Mouse (Mus musculus): ENCODE measurements at regions not wholly inside any gene's neighbourhood (a gene's known extent, or its start where the extent isn't known, plus 50 kb on each side); places are given as distances from the start of the nearest gene placed in this dataset.

DNA sequence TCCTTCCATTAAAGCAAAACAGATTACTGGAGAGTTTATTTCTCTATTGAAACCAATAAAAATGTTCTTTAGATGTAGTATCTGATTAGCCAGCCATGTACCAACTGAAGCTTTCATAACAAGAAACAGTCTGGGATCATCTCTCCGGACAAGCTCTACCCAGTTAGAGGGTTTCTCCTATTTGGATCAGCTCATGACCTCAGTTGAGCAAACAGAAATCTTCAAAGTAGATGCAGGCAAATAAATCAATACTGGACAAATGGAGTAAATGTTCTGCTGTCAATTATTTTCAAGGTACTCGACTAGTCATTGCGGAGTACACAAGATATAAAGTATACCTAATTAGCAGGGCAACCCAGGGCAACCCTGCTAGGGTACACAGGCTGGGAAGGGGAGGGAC lies 67.4 kb downstream of the Avpr1a start:
- Histone ChIP-seq H3K27ac (no peak overlapping the region), H3K36me3 (replicated peaks) (no peaks in the 10 kb centered on the region), H3K9me3 (peaks cover 10% of the 10 kb centered on the region; the same call in 1 of the 2 replicates), H3K4me1 (peaks cover 9% of the 10 kb centered on the region), H3K4me3 (no peak overlapping the region), H3K27me3 (ENCODE audit: poor library complexity, severe bottlenecking) (no peaks in the 10 kb centered on the region)
- DNase-seq (ENCODE audit: extremely low spot score, low spot score) = no peak
- 95% methylated on average over 3 of the region's 3 CpGs for WGBS

DNA sequence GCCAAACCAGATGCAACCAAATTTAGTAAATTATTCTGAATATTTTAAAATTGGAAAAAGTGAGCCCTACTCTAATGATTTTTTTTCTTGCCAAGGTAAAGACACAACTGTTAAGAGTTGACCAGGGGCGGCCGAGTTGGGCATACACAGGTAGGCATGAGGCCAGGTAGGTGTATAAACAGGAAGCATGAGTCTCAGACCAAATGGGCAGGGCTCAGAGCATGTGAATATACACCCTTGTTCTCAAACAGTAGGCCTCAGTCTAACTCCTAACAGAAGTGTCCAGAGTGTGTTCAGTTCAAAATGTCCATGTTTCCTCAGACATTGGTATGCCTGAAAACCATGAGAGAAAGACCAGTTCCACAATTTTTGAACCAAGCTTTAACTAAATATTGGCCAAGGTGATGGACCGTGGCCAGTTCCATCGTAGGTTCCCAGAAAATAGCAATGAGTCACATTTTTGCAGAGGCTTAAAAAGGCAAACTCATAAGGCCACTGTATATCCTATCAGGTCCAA lies 71.0 kb downstream of the Avpr1a start:
- no peak overlapping the region for H3K27ac ChIP-seq
- no peaks in the 10 kb centered on the region for H3K36me3 ChIP-seq (replicated peaks)
- DNase-seq (ENCODE audit: extremely low spot score, low spot score) = no peak
- no peak overlapping the region for H3K4me3 ChIP-seq
- H3K4me1 ChIP-seq = peaks cover 9% of the 10 kb centered on the region
- WGBS = 95% methylated on average over 4 of the region's 4 CpGs
- H3K27me3 ChIP-seq (ENCODE audit: poor library complexity, severe bottlenecking) = no peaks in the 10 kb centered on the region
- H3K9me3 ChIP-seq = no peaks in the 10 kb centered on the region

- Histone ChIP-seq H3K27me3 (ENCODE audit: poor library complexity, severe bottlenecking) (no peaks in the 10 kb centered on the region), H3K4me3 (no peak overlapping the region), H3K27ac (no peak overlapping the region), H3K36me3 (replicated peaks) (no peaks in the 10 kb centered on the region), H3K9me3 (no peaks in the 10 kb centered on the region), H3K4me1 (peaks cover 9% of the 10 kb centered on the region)
- no peak for DNase-seq (ENCODE audit: extremely low spot score, low spot score)
- WGBS = 85% methylated on average over 7 of the region's 7 CpGs
Measured at GRCm38 (mm10) chr10:122519981-122520380, 71.7 kb downstream of the Avpr1a start.

- Histone ChIP-seq H3K9me3 (no peaks in the 10 kb centered on the region), H3K27me3 (ENCODE audit: poor library complexity, severe bottlenecking) (no peaks in the 10 kb centered on the region), H3K36me3 (replicated peaks) (no peaks in the 10 kb centered on the region), H3K27ac (no peak overlapping the region), H3K4me1 (no peaks in the 10 kb centered on the region), H3K4me3 (no peak overlapping the region)
- 94% methylated on average over 3 of the region's 3 CpGs for WGBS
- DNase-seq (ENCODE audit: extremely low spot score, low spot score) = no peak
Measured at GRCm38 (mm10) chr10:122522631-122523030, 74.3 kb downstream of the Avpr1a start.

GRCm38 (mm10) chr10:122525360-122525759 lies 77.1 kb downstream of the Avpr1a start:
- no peaks in the 10 kb centered on the region for H3K4me1 ChIP-seq
- H3K27me3 ChIP-seq (ENCODE audit: poor library complexity, severe bottlenecking) = no peaks in the 10 kb centered on the region
- no peak overlapping the region for H3K4me3 ChIP-seq
- 81% methylated on average over 7 of the region's 7 CpGs for WGBS
- no peaks in the 10 kb centered on the region for H3K9me3 ChIP-seq
- no peak for DNase-seq (ENCODE audit: extremely low spot score, low spot score)
- no peak overlapping the region for H3K27ac ChIP-seq
- H3K36me3 ChIP-seq (replicated peaks) = no peaks in the 10 kb centered on the region

DNA sequence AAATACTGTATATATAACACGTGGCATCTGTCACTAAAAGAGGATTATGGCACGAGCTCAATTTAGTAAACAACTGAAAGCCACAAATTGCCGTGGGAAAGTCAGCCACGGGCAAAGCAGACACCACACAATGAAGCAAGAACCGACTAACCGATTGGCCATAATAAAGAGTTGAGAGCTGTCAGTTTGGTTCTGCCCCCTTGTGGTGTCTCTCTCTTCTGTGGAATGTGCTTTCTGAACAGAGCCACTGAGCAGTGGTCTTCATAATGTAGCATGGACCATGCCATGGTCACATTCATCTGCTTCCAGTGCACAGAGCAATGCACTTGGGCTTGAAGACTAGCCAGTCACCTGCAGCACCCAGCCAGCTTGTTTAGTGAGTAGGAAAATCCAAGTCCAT lies 77.5 kb downstream of the Avpr1a start:
- H3K36me3 ChIP-seq (replicated peaks) = no peaks in the 10 kb centered on the region
- H3K4me3 ChIP-seq = no peak overlapping the region
- 92% methylated on average over 6 of the region's 6 CpGs for WGBS
- no peaks in the 10 kb centered on the region for H3K9me3 ChIP-seq
- no peaks in the 10 kb centered on the region for H3K4me1 ChIP-seq
- H3K27ac ChIP-seq = no peak overlapping the region
- no peaks in the 10 kb centered on the region for H3K27me3 ChIP-seq (ENCODE audit: poor library complexity, severe bottlenecking)
- DNase-seq (ENCODE audit: extremely low spot score, low spot score) = no peak

GRCm38 (mm10) chr10:122528222-122528621 lies 79.9 kb downstream of the Avpr1a start:
- Histone ChIP-seq H3K27ac (no peak overlapping the region), H3K36me3 (replicated peaks) (no peaks in the 10 kb centered on the region), H3K4me1 (no peaks in the 10 kb centered on the region), H3K4me3 (no peak overlapping the region), H3K27me3 (ENCODE audit: poor library complexity, severe bottlenecking) (no peaks in the 10 kb centered on the region), H3K9me3 (no peaks in the 10 kb centered on the region)
- 87% methylated on average over 10 of the region's 10 CpGs for WGBS
- DNase-seq (ENCODE audit: extremely low spot score, low spot score) = no peak

DNA sequence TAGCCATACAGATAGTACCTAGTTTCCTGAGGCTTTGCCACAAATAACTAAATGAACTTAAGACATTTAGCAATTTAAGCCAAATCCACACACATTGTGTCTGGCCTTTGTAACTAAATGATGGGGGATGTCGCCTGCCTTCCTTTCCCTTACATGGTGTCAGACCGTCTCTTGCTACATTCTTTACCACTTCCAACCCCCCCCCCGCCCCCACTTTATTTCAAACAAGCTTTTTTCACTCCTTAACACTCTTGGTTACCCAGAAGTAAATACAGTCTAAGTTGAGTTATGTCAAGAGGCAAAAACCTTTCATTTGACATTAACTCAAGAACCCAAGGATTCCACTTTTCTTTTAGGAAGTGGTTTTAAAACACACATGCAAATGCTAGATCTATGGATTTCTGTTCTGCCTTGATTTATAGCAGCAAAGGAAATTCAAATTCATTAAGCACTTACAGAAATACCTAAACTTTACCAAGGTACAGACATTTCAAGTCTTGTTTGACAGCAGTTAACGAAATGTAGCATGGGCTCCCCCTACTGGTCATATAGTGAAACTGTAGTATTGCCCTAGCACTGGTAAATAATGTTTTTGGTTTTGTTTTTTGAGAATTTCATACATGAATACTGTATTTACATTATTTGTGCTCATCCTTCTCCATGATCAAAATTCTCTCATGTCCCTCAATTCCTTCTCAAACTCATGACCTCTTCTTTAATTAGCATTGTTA lies 80.8 kb downstream of the Avpr1a start:
- H3K9me3 ChIP-seq = no peaks in the 10 kb centered on the region
- no peak for DNase-seq (ENCODE audit: extremely low spot score, low spot score)
- 45% methylated on average over 4 of the region's 4 CpGs for WGBS
- no peaks in the 10 kb centered on the region for H3K4me1 ChIP-seq
- no peak overlapping the region for H3K4me3 ChIP-seq
- no peaks in the 10 kb centered on the region for H3K36me3 ChIP-seq (replicated peaks)
- H3K27ac ChIP-seq = no peak overlapping the region
- H3K27me3 ChIP-seq (ENCODE audit: poor library complexity, severe bottlenecking) = no peaks in the 10 kb centered on the region

GRCm38 (mm10) chr10:122534714-122535113 lies 86.4 kb downstream of the Avpr1a start:
- no peak for DNase-seq (ENCODE audit: extremely low spot score, low spot score)
- Histone ChIP-seq H3K36me3 (replicated peaks) (no peaks in the 10 kb centered on the region), H3K27me3 (ENCODE audit: poor library complexity, severe bottlenecking) (no peaks in the 10 kb centered on the region), H3K4me3 (no peak overlapping the region), H3K4me1 (no peaks in the 10 kb centered on the region), H3K9me3 (no peaks in the 10 kb centered on the region), H3K27ac (no peak overlapping the region)
- whole genome bisulfite sequencing = 91% methylated on average over 5 of the region's 5 CpGs

DNA sequence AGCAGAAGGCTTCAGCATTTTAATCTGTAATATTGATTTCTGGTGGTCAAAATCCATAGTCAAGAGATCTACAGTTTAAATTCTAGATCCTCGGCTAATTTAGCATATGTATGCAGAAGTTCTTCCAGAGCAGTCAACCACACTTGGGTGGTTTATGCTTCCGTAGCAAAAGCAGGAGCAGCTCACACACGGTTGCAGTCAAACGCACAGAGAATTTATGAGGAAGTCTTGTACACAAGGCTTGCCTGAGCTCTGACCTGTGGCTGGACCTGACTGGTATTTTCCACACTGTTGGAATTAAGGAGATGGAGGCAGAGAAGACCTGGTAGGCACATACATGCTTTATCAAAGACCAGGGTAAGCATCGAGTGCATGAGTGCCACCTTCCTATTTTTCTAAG lies 86.8 kb downstream of the Avpr1a start:
- H3K4me3 ChIP-seq = no peak overlapping the region
- no peak overlapping the region for H3K27ac ChIP-seq
- H3K9me3 ChIP-seq = no peaks in the 10 kb centered on the region
- DNase-seq (ENCODE audit: extremely low spot score, low spot score) = no peak
- 87% methylated on average over 5 of the region's 5 CpGs for WGBS
- no peaks in the 10 kb centered on the region for H3K27me3 ChIP-seq (ENCODE audit: poor library complexity, severe bottlenecking)
- H3K36me3 ChIP-seq (replicated peaks) = no peaks in the 10 kb centered on the region
- no peaks in the 10 kb centered on the region for H3K4me1 ChIP-seq

DNA sequence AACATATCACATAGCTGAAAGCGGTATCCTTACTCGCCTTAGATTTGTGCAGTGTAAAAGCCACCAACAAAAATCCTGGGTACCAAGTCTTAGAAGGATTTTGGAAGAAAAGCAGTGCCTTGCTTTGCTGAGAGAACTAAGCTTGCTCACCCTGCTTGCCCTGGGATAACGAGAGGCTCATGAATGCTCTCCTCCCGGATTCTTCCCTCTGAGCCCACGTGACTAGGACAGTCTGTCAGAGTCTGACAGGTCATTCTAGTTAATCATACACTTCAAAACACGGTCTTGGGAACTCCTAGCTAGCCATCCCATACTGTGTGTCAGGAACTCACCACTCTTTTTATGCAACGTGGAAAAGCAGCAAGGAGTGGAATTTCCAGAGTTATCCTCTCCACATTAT lies 91.4 kb downstream of the Avpr1a start:
- no peaks in the 10 kb centered on the region for H3K36me3 ChIP-seq (replicated peaks)
- no peaks in the 10 kb centered on the region for H3K27me3 ChIP-seq (ENCODE audit: poor library complexity, severe bottlenecking)
- peaks cover 3% of the 10 kb centered on the region; the same call in 1 of the 2 replicates for H3K4me1 ChIP-seq
- H3K4me3 ChIP-seq = no peak overlapping the region
- no peak for DNase-seq (ENCODE audit: extremely low spot score, low spot score)
- no peaks in the 10 kb centered on the region for H3K9me3 ChIP-seq
- no peak overlapping the region for H3K27ac ChIP-seq
- 79% methylated on average over 7 of the region's 7 CpGs for WGBS

DNA sequence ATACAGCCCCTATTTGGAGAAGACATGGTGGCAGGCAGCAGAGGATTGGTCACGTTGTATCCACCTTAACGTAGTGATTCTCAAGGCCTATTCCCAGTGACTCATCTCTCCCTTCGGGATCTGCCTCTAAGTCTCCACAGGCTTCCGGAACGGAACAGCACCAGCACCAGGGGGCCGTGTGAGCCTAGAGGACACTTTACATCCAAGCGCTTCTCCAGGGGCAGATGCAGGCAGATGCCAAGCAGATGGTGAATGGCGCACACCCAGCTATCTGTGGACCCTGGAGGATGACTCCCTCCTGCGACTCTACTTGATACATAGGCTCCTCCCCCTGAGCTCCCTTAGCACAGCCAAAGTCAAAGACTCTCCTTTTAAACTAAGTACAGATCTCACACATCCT lies 94.3 kb downstream of the Avpr1a start:
- Histone ChIP-seq H3K36me3 (replicated peaks) (no peaks in the 10 kb centered on the region), H3K27me3 (ENCODE audit: poor library complexity, severe bottlenecking) (no peaks in the 10 kb centered on the region), H3K9me3 (no peaks in the 10 kb centered on the region), H3K4me3 (no peak overlapping the region), H3K27ac (no peak overlapping the region), H3K4me1 (peaks cover 3% of the 10 kb centered on the region; the same call in 1 of the 2 replicates)
- DNase-seq (ENCODE audit: extremely low spot score, low spot score) = no peak
- WGBS = 64% methylated on average over 9 of the region's 9 CpGs

DNA sequence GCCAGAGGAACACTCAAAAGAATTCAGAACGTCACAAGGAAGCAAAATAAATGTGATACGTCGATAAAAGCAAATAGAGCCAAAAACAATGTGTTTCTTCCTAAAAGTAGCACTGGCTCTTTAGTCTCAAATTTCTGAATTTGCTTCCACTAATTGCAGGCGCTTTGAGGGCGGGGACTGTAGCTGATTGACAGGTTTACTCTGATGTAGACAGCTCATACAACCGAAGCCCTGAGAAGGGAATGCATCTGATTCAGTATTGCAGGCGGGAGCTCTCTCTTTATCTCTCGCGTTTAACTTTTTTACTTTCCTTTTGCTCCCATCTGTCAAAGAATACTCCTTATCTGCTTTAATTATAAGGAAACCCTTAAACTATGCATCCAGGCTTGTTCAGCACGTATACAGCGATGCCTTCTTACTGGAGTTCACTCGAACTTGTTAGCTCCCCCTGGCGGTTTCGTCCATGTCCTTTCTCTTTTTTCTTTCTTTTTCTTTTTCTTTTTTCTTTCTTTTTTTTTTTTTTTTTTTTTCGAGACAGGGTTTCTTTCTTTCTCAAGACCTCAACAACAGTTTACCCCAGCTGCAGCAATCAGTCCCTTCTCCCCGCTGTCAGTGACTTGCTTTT lies 95.9 kb downstream of the Avpr1a start:
- peak overlapping the region; percentile 42 for H3K4me3 ChIP-seq
- H3K36me3 ChIP-seq (replicated peaks) = no peaks in the 10 kb centered on the region
- H3K27ac ChIP-seq = no peak overlapping the region; the same call in 1 of the 2 replicates
- H3K4me1 ChIP-seq = peaks cover 3% of the 10 kb centered on the region; the same call in 1 of the 2 replicates
- H3K9me3 ChIP-seq = no peaks in the 10 kb centered on the region
- 24% methylated on average over 16 of the region's 16 CpGs for WGBS
- peak; percentile 25 for DNase-seq (ENCODE audit: extremely low spot score, low spot score)
- no peaks in the 10 kb centered on the region for H3K27me3 ChIP-seq (ENCODE audit: poor library complexity, severe bottlenecking)

Data from forebrain, embryonic 10.5 days (tissue).